Mouse (Mus musculus): Measurements from ENCODE around the gene Jmjd8.
"Not testable (repeated sequence)": the region's sequence is repeated elsewhere in the genome, so short reads cannot be mapped to it uniquely, and the experiment has no call there.

Gene Jmjd8

DNA sequence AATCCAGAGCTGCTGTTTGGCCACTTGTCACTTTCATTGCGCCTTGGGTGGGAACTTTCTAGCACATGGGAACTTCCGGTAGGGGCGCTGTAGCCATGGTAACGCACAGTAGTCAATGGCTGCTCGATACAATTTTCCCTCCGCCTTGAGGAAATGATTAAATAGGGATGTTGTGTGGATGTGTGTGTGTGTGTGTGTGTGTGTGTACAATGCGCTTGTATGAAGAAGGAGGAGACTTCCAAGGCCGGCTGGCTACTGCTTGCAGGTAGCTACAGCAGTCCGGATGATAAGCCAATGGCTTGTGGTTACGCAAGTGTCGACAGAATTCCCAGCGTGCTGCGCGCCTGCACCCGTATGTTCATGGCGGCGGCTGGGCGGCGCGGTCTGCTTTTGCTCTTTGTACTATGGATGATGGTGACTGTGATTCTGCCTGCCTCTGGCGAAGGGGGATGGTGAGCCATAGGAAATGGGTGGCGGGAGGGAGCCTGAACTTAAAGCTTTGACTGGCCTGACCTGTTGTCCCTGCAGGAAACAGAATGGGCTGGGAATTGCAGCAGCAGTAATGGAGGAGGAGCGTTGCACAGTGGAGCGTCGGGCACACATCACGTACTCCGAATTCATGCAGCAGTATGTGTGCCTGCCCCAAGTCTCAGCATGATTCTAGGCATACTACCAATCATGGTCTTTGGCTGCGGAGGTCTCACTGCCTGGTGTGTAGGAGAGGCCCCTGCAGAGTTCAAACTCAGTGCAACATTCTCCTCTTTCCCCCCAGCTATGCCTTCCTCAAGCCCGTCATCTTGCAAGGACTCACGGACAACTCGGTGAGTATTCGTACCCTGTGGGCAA is at the start of gene Jmjd8:
TSS of gene Jmjd8 (plus strand) at position 156 of the 846 bp plus-strand sequence.
- peak; percentile 75 for DNase-seq (ENCODE audit: low read depth, low spot score)

- no peak for DNase-seq (ENCODE audit: low read depth, low spot score)
These were observed 47.3 kb upstream of the Jmjd8 start for GRCm38 (mm10) chr17:25781339-25781738.

- DNase-seq (ENCODE audit: low read depth, low spot score): no peak
These were observed 45.6 kb upstream of the Jmjd8 start for GRCm38 (mm10) chr17:25783086-25783485.

DNA sequence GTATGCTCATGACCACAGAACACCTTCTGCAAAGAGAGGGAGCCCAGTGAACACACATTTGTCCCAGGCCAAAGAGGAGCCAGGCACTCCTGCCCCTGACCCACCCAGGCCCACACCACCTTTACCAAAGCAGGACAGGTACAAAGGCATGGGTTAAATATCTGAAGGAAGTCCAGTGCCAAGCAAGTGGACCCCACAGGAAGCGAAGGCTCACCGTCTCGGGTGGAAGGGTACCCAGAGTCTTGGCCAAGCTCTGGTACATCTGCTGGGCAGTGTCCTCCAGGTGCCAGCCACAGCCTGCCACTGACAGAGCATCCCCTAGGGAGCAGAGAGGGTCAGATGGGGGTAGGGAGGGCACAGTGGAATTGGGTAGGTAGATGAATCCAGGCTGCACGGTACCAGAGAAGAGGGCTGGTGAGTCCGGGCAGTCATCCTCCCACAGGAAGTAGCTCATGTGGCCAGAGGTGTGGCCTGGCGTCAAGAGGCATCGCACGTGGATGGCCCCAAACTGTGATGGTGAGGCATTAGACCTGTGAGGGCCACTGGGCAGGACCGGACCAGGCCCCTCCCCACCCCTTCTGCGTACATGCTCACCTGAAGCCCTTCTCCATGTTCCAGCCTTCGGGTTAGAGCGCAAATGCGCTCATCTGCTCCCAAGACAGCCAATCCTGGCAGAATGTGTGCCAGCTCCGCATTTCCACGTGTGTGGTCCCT is 44.6 kb upstream of the Jmjd8 start:
- no peak for DNase-seq (ENCODE audit: low read depth, low spot score)

DNA sequence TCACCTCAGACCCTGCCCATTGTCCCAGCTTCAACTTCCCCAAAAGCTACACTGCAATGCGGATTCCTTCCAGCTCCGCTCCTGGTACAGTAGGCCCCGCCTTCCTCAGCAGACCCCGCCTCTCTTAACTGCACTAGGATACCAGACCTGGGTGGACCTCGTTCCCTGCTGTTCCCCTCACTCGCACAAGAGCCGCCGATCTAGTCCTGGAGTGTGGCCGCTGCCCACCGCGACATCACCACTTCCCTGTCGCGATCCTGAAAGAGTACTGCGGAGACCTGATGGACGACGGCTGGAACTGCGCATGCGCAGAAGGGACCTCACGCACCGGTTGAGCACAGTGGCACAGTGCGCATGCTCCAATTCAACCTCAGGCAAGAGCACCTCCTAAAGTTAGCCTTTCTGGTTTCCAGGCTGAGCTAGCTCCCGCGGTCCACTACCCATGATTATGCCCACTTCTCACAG is 43.4 kb upstream of the Jmjd8 start, which contains the start of gene Haghl:
TSS of gene Haghl (minus strand) at position 393 of the 465 bp plus-strand sequence.
- peak; percentile 96 for DNase-seq (ENCODE audit: low read depth, low spot score)

DNA sequence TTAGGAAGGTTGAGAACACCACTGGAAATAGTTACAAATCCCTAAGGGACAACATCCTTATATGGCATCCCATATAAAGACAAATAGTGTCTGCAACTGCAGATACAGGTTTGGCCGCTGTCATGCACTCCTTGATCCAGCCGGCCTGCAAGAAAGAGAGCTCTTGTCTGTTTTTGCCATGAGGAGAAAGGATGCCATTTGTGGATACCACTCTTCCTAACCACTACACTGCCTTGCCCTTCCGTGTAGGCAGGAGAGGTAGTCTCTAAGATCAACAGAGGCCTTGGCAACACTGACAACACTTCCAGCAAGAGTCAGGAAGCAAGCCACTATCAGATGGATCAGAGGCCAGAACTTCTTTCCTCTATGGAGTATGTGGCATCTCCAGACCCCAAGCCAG is 42.4 kb upstream of the Jmjd8 start, which contains the start of gene Ccdc78:
TSS of gene Ccdc78 (plus strand) at position 301 of the 400 bp plus-strand sequence.
- no peak for DNase-seq (ENCODE audit: low read depth, low spot score)

- DNase-seq (ENCODE audit: low read depth, low spot score): no peak
These were observed 41.7 kb upstream of the Jmjd8 start for GRCm38 (mm10) chr17:25786781-25787504.

DNA sequence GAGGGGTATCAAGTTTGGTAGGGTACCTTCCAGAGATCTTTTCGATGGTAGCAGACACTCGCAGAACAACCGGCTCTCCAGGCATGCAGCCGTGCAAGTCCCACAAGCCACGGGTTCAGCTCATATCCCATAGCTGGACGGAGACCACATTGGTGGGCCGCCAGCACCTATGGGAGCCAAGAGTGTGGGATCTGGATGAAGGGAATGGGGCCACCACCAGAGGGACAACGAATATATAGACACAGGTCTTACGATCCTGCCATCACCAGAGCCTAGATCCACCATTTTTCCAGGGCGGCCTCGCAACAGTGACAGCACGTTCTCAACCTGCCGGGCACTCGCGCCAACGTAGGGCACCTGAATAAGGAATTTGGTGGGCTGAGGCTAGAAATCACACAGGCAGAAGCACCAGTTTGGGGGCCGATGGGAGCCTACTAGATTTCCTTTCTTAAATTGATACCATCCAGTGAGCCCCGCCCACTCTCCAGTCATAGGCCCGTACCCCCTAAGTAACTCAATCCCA is 37.3 kb upstream of the Jmjd8 start:
- DNase-seq (ENCODE audit: low read depth, low spot score): no peak

GRCm38 (mm10) chr17:25791843-25792527 is 36.7 kb upstream of the Jmjd8 start:
- DNase-seq (ENCODE audit: low read depth, low spot score): peak; percentile 60

DNA sequence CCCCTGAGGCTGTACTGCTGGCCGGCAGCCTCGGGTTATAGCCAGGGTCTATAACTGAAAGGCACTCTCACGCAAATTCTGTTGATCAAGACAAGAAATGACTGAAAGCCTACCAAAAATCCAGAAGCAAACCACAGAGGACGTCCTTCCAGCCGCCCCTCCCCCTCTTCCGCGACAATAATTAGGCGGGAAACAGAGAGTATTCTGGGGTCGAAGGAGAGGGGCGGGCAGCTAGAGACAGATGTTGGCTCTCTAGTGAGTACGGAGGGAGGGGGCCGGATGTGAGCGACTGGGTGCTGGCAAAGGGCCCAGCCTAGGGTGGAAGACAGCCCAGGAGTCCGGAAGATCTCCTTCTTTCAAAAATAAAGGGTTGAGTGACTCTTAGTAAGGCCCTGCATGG is 36.1 kb upstream of the Jmjd8 start, which contains the start of gene Fam173a:
TSS of gene Fam173a (minus strand) at position 287 of the 400 bp plus-strand sequence.
- DNase-seq (ENCODE audit: low read depth, low spot score): peak; percentile 66

DNA sequence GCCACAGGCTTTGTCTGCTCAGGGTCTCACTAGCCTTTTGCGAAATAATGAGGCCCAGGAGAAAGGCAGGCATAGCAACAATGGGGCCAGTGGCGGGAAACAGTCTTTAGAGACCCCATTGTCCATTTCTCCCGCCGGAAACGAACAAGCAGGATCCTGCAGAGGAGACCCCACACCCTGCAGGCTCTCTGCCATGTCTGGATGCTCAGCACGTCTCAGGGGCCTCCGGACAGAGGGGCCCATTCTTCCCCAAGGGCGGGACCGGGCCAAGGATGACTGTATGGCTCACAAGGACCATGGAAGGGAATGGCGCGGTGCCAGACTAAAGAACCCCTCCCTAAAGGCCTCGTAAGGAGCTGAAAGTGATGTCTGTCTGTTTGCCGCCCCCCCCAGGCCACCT is 34.5 kb upstream of the Jmjd8 start:
- no peak for DNase-seq (ENCODE audit: low read depth, low spot score)

GRCm38 (mm10) chr17:25794998-25795397 is 33.7 kb upstream of the Jmjd8 start:
- DNase-seq (ENCODE audit: low read depth, low spot score): no peak

DNA sequence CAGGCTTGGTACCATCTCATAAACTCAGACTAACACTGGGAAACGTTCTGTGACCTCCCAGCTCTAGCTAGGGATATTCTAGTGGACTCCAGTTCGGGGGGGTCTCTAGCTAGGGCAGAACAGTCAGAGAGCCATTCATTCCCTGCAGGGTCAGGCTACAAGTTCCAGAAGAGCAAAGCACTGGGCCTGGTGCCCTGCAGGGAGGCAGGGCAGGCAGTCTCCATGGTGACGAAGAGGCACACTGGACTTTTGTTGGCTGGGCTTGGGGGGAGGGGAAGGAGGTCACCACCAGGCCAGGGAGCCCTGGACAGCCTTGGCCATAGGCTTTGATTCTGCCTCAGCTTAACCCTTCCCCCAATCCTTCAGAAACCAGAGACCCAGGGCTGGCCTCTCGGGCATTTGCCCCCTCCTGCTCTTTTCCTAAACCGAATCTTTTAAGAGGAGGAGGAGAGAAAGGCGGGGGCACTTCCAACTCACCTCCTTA is 33.0 kb upstream of the Jmjd8 start, which contains the start of gene AC134908.4:
TSS of gene AC134908.4 (minus strand) at position 51 of the 484 bp plus-strand sequence.
- no peak for DNase-seq (ENCODE audit: low read depth, low spot score)

- DNase-seq (ENCODE audit: low read depth, low spot score): peak; percentile 62
These were observed 32.4 kb upstream of the Jmjd8 start for GRCm38 (mm10) chr17:25796211-25796771.

DNA sequence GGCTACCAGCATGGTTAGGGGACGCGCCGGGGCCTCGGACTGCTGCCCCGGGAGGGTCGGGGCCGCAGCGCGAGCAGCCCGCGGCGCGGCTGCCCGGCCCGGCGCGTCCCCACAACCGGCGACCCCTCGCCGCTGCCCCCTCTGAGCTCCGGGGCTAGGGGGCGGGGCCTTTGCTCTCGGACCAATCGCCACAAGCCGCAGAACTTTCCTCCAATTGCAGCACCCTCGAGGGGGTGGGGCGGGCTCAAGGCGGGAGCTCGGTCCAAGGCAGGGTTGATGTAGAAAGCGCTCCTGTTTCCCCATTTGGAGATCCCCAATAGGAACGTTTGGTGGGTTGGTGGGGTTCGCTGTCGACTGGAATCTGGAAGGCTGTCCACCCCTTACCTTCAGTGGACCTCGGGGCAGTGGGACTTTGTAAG is 31.7 kb upstream of the Jmjd8 start, which contains the start of gene Metrn:
TSS of gene Metrn (minus strand) at position 186 of the 419 bp plus-strand sequence.
- peak; percentile 64 for DNase-seq (ENCODE audit: low read depth, low spot score)

DNA sequence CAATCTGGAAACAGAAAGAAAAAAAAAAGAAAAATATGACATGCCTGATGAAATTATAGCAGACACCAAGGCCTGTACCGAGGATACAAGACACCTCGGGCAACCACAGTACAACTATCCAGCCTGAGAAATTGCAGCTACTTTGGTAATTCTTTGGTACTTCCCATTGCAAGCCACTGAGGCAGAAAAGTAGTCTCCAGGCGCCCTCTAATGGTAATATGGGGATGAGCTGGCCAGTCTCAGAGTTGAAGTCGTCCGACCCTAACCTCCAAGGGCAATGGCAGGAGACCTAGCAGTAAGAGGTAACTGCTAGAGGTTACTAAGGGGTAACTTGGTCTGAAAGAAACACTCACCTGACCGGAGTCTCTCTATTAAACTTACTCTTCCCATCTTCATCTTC is 27.6 kb upstream of the Jmjd8 start:
- no peak for DNase-seq (ENCODE audit: low read depth, low spot score)

GRCm38 (mm10) chr17:25802825-25803517 is 25.7 kb upstream of the Jmjd8 start:
- peak; percentile 48 for DNase-seq (ENCODE audit: low read depth, low spot score)

GRCm38 (mm10) chr17:25806507-25806906 is 22.2 kb upstream of the Jmjd8 start:
- DNase-seq (ENCODE audit: low read depth, low spot score): no peak

GRCm38 (mm10) chr17:25807452-25807851 is 21.2 kb upstream of the Jmjd8 start:
- DNase-seq (ENCODE audit: low read depth, low spot score): not testable (repeated sequence)

All from skeletal muscle tissue, adult 2 months (tissue).